Mouse (Mus musculus) embryonic facial prominence, embryonic 14.5 days (tissue): ENCODE measurements around the gene Oat. TPM values are rescaled to one million over a fixed set of nuclear protein-coding genes. Genes with fewer than 3 reads are reported as not detected.

Experiments used
- ATAC-seq: fragments of 200-750 bp; cut with Nextera tagmentation; 2 replicates; pipeline ENCODE4 v1.8.0; 2017; ENCODE audit warnings: low read depth, moderate number of reproducible peaks, moderate TSS enrichment
- DNase-seq: peaks from one replicate; pipeline ENCODE4 v3.0.0-alpha.2; 2015; ENCODE audit warnings: low spot score
- H3K27ac ChIP-seq: fragments of 300-500 bp; sonication (generic); replicated peaks from 2 replicates; pipeline ENCODE4 v1.5.1; 2014; ENCODE audit warnings: low read depth, mild to moderate bottlenecking, low read length, moderate library complexity
- H3K27me3 ChIP-seq: fragments of 300-500 bp; sonication (generic); replicated peaks from 2 replicates; pipeline ENCODE4 v1.6.1; 2014; ENCODE audit warnings: low read length; ENCODE audit not compliant: control insufficient read depth, insufficient read depth
- H3K36me3 ChIP-seq: fragments of 300-500 bp; sonication (generic); 2 replicates; pipeline ENCODE4 v1.6.1; 2014; ENCODE audit warnings: low read length, mixed read lengths; ENCODE audit not compliant: control insufficient read depth, insufficient read depth
- H3K4me1 ChIP-seq: fragments of 300-500 bp; sonication (generic); 2 replicates; pipeline ENCODE4 v1.6.1; 2014; ENCODE audit warnings: antibody characterized with exemption, low read length; ENCODE audit not compliant: control insufficient read depth, insufficient read depth
- H3K4me2 ChIP-seq: fragments of 300-500 bp; sonication (generic); 2 replicates; pipeline ENCODE4 v1.6.1; 2014; ENCODE audit warnings: low read depth, mild to moderate bottlenecking, low read length, moderate library complexity, mixed read lengths
- H3K4me3 ChIP-seq: fragments of 300-500 bp; sonication (generic); 2 replicates; pipeline ENCODE4 v1.5.1; 2014; ENCODE audit warnings: low read depth, mild to moderate bottlenecking, low read length
- H3K9ac ChIP-seq: fragments of 300-500 bp; sonication (generic); 2 replicates; pipeline ENCODE4 v1.6.1; 2014; ENCODE audit warnings: low read depth, mild to moderate bottlenecking, low read length, moderate library complexity, mixed read lengths
- H3K9me3 ChIP-seq: fragments of 300-500 bp; sonication (generic); 2 replicates; pipeline ENCODE4 v1.6.1; 2016; ENCODE audit warnings: low read length; ENCODE audit not compliant: control insufficient read depth
- WGBS: fragments of 180-500 bp; shearing (Covaris S2); extraction: QIAGEN DNeasy Blood & Tissue Kit; methylation state at CpG from one replicate; pipeline ENCODE4 v1.1.7; 2014; 5-methylcytosine and 5-hydroxymethylcytosine counted together
- polyA plus RNA-seq: library from polyadenylated mRNA; unstranded; fragments of >200 nt; fragmentation: Nextera tagmentation; extraction: Ambion mirVana; gene quantifications from 2 replicates; pipeline ENCODE4 v1.2.1, GENCODE M21; 2014

The Oat gene
- polyA plus RNA-seq: 268 and 274 TPM in 2 replicates

- Histone ChIP-seq H3K27ac (peak within 1 kb of the TSS; percentile 96), H3K4me2 (peak within 1 kb of the TSS; percentile 64), H3K9ac (peak within 1 kb of the TSS; percentile 87), H3K4me1 (peaks cover 31% of the 10 kb centered on the region), H3K4me3 (peak within 1 kb of the TSS; percentile 65), H3K9me3 (no peaks in the 10 kb centered on the region), H3K36me3 (no peaks in the 10 kb centered on the region), H3K27me3 (no peaks in the 10 kb centered on the region)
- WGBS: 1% methylated on average over 19 of the region's 49 CpGs
- DNase-seq (peak; percentile 99), ATAC-seq (peak; percentile 96)
These were observed at the start of gene Oat for GRCm38 (mm10) chr7:132576116-132576650. Gene Oat, minus strand, starts transcription at chr7:132576398.

GRCm38 (mm10) chr7:132624161-132624560, 48.0 kb upstream of the Oat start:
- H3K36me3 ChIP-seq: no peaks in the 10 kb centered on the region
- H3K27me3 ChIP-seq: no peaks in the 10 kb centered on the region
- DNase-seq: no peak
- no peaks in the 10 kb centered on the region for H3K4me1 ChIP-seq
- no peak for ATAC-seq
- H3K27ac ChIP-seq: no peak overlapping the region
- no peak overlapping the region for H3K9ac ChIP-seq
- WGBS: 66% methylated on average over 10 of the region's 10 CpGs
- H3K4me2 ChIP-seq: no peak overlapping the region
- H3K4me3 ChIP-seq: no peak overlapping the region
- H3K9me3 ChIP-seq: no peaks in the 10 kb centered on the region

GRCm38 (mm10) chr7:132619975-132620918, 44.0 kb upstream of the Oat start:
- H3K4me2 ChIP-seq: no peak overlapping the region
- 85% methylated on average over 15 of the region's 15 CpGs for WGBS
- H3K27ac ChIP-seq: no peak overlapping the region
- H3K4me3 ChIP-seq: no peak overlapping the region
- DNase-seq (no peak), ATAC-seq (no peak)
- no peaks in the 10 kb centered on the region for H3K9me3 ChIP-seq
- no peaks in the 10 kb centered on the region for H3K27me3 ChIP-seq
- no peak overlapping the region for H3K9ac ChIP-seq
- no peaks in the 10 kb centered on the region for H3K4me1 ChIP-seq
- H3K36me3 ChIP-seq: no peaks in the 10 kb centered on the region

GRCm38 (mm10) chr7:132619549-132619948, 43.4 kb upstream of the Oat start:
- DNase-seq (no peak), ATAC-seq (no peak)
- no peak overlapping the region for H3K4me3 ChIP-seq
- H3K4me1 ChIP-seq: no peaks in the 10 kb centered on the region
- no peaks in the 10 kb centered on the region for H3K27me3 ChIP-seq
- no peak overlapping the region for H3K9ac ChIP-seq
- no peak overlapping the region for H3K27ac ChIP-seq
- 88% methylated on average over 8 of the region's 8 CpGs for WGBS
- H3K4me2 ChIP-seq: no peak overlapping the region
- H3K9me3 ChIP-seq: no peaks in the 10 kb centered on the region
- no peaks in the 10 kb centered on the region for H3K36me3 ChIP-seq

- H3K36me3 ChIP-seq: no peaks in the 10 kb centered on the region
- no peak for DNase-seq
- H3K4me3 ChIP-seq: no peak overlapping the region
- H3K27ac ChIP-seq: no peak overlapping the region
- no peaks in the 10 kb centered on the region for H3K27me3 ChIP-seq
- ATAC-seq: no peak
- 88% methylated on average over 5 of the region's 5 CpGs for WGBS
- no peaks in the 10 kb centered on the region for H3K4me1 ChIP-seq
- no peak overlapping the region for H3K4me2 ChIP-seq
- H3K9me3 ChIP-seq: no peaks in the 10 kb centered on the region
- no peak overlapping the region for H3K9ac ChIP-seq
These were observed 40.9 kb upstream of the Oat start for GRCm38 (mm10) chr7:132617021-132617564.

GRCm38 (mm10) chr7:132616391-132616790, 40.2 kb upstream of the Oat start:
- no peaks in the 10 kb centered on the region for H3K36me3 ChIP-seq
- ATAC-seq (no peak), DNase-seq (no peak)
- no peak overlapping the region for H3K27ac ChIP-seq
- 36% methylated on average over 5 of the region's 6 CpGs for WGBS
- H3K4me3 ChIP-seq: no peak overlapping the region
- no peaks in the 10 kb centered on the region for H3K27me3 ChIP-seq
- no peaks in the 10 kb centered on the region for H3K9me3 ChIP-seq
- H3K9ac ChIP-seq: no peak overlapping the region
- no peak overlapping the region for H3K4me2 ChIP-seq
- no peaks in the 10 kb centered on the region for H3K4me1 ChIP-seq

- Histone ChIP-seq H3K4me3 (no peak overlapping the region), H3K9me3 (no peaks in the 10 kb centered on the region), H3K27ac (no peak overlapping the region), H3K4me1 (no peaks in the 10 kb centered on the region), H3K9ac (no peak overlapping the region), H3K4me2 (no peak overlapping the region), H3K27me3 (no peaks in the 10 kb centered on the region), H3K36me3 (no peaks in the 10 kb centered on the region)
- DNase-seq: no peak
- 12% methylated on average over 2 of the region's 3 CpGs for WGBS
- no peak for ATAC-seq
These were observed 39.1 kb upstream of the Oat start for GRCm38 (mm10) chr7:132615346-132615745.

- DNase-seq: no peak
- no peak for ATAC-seq
- H3K4me1 ChIP-seq: no peaks in the 10 kb centered on the region
- no peak overlapping the region for H3K4me2 ChIP-seq
- H3K4me3 ChIP-seq: no peak overlapping the region
- H3K36me3 ChIP-seq: no peaks in the 10 kb centered on the region
- H3K9me3 ChIP-seq: no peaks in the 10 kb centered on the region
- H3K27ac ChIP-seq: no peak overlapping the region
- no peaks in the 10 kb centered on the region for H3K27me3 ChIP-seq
- 95% methylated on average over 8 of the region's 8 CpGs for WGBS
- H3K9ac ChIP-seq: no peak overlapping the region
These were observed 35.3 kb upstream of the Oat start for GRCm38 (mm10) chr7:132611530-132611929.
